Mouse (Mus musculus): ENCODE results near the gene Gm20388. TPM values are rescaled to one million over a fixed set of nuclear protein-coding genes. Genes with fewer than 3 reads are reported as not detected.
A peak's percentile ranks its signal among the peaks of the same experiment; 100 is the strongest.

Gene Gm20388
- polyA plus RNA-seq, 1 experiment from 2014 or later: not detected

- no peaks in the 10 kb centered on the region for H3K4me1 ChIP-seq (replicated peaks; ENCODE audit: control insufficient read depth, insufficient read depth, low read length)
- WGBS: 81% methylated on average over 5 of the region's 5 CpGs
- H3K9ac ChIP-seq (ENCODE audit: low read length): no peak overlapping the region
- H3K4me3 ChIP-seq (ENCODE audit: low read length): no peak overlapping the region
- H3K27ac ChIP-seq (ENCODE audit: low read length): no peak overlapping the region
- no peak for ATAC-seq (ENCODE audit: low read depth)
- no peaks in the 10 kb centered on the region for H3K27me3 ChIP-seq (ENCODE audit: control insufficient read depth, insufficient read depth, low read depth, low read length)
- no peak overlapping the region for H3K4me2 ChIP-seq (ENCODE audit: low read depth, low read length)
- H3K9me3 ChIP-seq (ENCODE audit: control insufficient read depth, low read length): no peaks in the 10 kb centered on the region
- H3K36me3 ChIP-seq (ENCODE audit: control insufficient read depth, insufficient read depth, low read length): peaks cover 24% of the 10 kb centered on the region
Observed at GRCm38 (mm10) chr8:122004131-122004530, 2093.5 kb downstream of the Gm20388 start.

GRCm38 (mm10) chr8:122005422-122006204, 2095.0 kb downstream of the Gm20388 start:
- 91% methylated on average over 25 of the region's 25 CpGs for WGBS
- H3K4me3 ChIP-seq (ENCODE audit: low read length): no peak overlapping the region
- peaks cover 24% of the 10 kb centered on the region for H3K36me3 ChIP-seq (ENCODE audit: control insufficient read depth, insufficient read depth, low read length)
- no peak overlapping the region for H3K9ac ChIP-seq (ENCODE audit: low read length)
- ATAC-seq (ENCODE audit: low read depth): no peak
- no peaks in the 10 kb centered on the region for H3K4me1 ChIP-seq (replicated peaks; ENCODE audit: control insufficient read depth, insufficient read depth, low read length)
- H3K27ac ChIP-seq (ENCODE audit: low read length): no peak overlapping the region
- no peaks in the 10 kb centered on the region for H3K9me3 ChIP-seq (ENCODE audit: control insufficient read depth, low read length)
- H3K4me2 ChIP-seq (ENCODE audit: low read depth, low read length): no peak overlapping the region
- H3K27me3 ChIP-seq (ENCODE audit: control insufficient read depth, insufficient read depth, low read depth, low read length): no peaks in the 10 kb centered on the region

GRCm38 (mm10) chr8:122006688-122007484, 2096.2 kb downstream of the Gm20388 start:
- Histone ChIP-seq H3K36me3 (ENCODE audit: control insufficient read depth, insufficient read depth, low read length) (peaks cover 18% of the 10 kb centered on the region), H3K9me3 (ENCODE audit: control insufficient read depth, low read length) (no peaks in the 10 kb centered on the region)

GRCm38 (mm10) chr8:122008395-122008794, 2097.8 kb downstream of the Gm20388 start:
- H3K4me1 ChIP-seq (replicated peaks; ENCODE audit: control insufficient read depth, insufficient read depth, low read length): no peaks in the 10 kb centered on the region
- H3K27me3 ChIP-seq (ENCODE audit: control insufficient read depth, insufficient read depth, low read depth, low read length): no peaks in the 10 kb centered on the region
- no peak overlapping the region for H3K9ac ChIP-seq (ENCODE audit: low read length)
- no peak overlapping the region for H3K4me2 ChIP-seq (ENCODE audit: low read depth, low read length)
- H3K27ac ChIP-seq (ENCODE audit: low read length): no peak overlapping the region
- H3K9me3 ChIP-seq (ENCODE audit: control insufficient read depth, low read length): no peaks in the 10 kb centered on the region
- no peak for ATAC-seq (ENCODE audit: low read depth)
- no peak overlapping the region for H3K4me3 ChIP-seq (ENCODE audit: low read length)
- 88% methylated on average over 5 of the region's 5 CpGs for WGBS
- peaks cover 10% of the 10 kb centered on the region for H3K36me3 ChIP-seq (ENCODE audit: control insufficient read depth, insufficient read depth, low read length)

More at GRCm38 (mm10) chr8:122006688-122007484, 2096.2 kb downstream of the Gm20388 start:
- Histone ChIP-seq H3K4me3 (ENCODE audit: low read length) (no peak overlapping the region), H3K9ac (ENCODE audit: low read length) (no peak overlapping the region), H3K27ac (ENCODE audit: low read length) (no peak overlapping the region), H3K4me2 (ENCODE audit: low read depth, low read length) (no peak overlapping the region), H3K27me3 (ENCODE audit: control insufficient read depth, insufficient read depth, low read depth, low read length) (no peaks in the 10 kb centered on the region), H3K4me1 (replicated peaks; ENCODE audit: control insufficient read depth, insufficient read depth, low read length) (no peaks in the 10 kb centered on the region)
- ATAC-seq (ENCODE audit: low read depth): no peak
- whole genome bisulfite sequencing: 85% methylated on average over 13 of the region's 13 CpGs

GRCm38 (mm10) chr8:122010638-122011037, 2100.0 kb downstream of the Gm20388 start:
- H3K27me3 ChIP-seq (ENCODE audit: control insufficient read depth, insufficient read depth, low read depth, low read length): no peaks in the 10 kb centered on the region
- H3K4me2 ChIP-seq (ENCODE audit: low read depth, low read length): no peak overlapping the region
- H3K9ac ChIP-seq (ENCODE audit: low read length): no peak overlapping the region
- no peak overlapping the region for H3K4me3 ChIP-seq (ENCODE audit: low read length)
- WGBS: 79% methylated on average over 5 of the region's 5 CpGs
- H3K9me3 ChIP-seq (ENCODE audit: control insufficient read depth, low read length): no peaks in the 10 kb centered on the region
- no peak for ATAC-seq (ENCODE audit: low read depth)
- peaks cover 10% of the 10 kb centered on the region for H3K36me3 ChIP-seq (ENCODE audit: control insufficient read depth, insufficient read depth, low read length)
- no peaks in the 10 kb centered on the region for H3K4me1 ChIP-seq (replicated peaks; ENCODE audit: control insufficient read depth, insufficient read depth, low read length)
- H3K27ac ChIP-seq (ENCODE audit: low read length): no peak overlapping the region

GRCm38 (mm10) chr8:122011066-122011588, 2100.5 kb downstream of the Gm20388 start:
- H3K4me3 ChIP-seq (ENCODE audit: low read length): no peak overlapping the region
- H3K27ac ChIP-seq (ENCODE audit: low read length): no peak overlapping the region
- no peaks in the 10 kb centered on the region for H3K27me3 ChIP-seq (ENCODE audit: control insufficient read depth, insufficient read depth, low read depth, low read length)
- H3K4me2 ChIP-seq (ENCODE audit: low read depth, low read length): no peak overlapping the region
- H3K9me3 ChIP-seq (ENCODE audit: control insufficient read depth, low read length): no peaks in the 10 kb centered on the region
- no peak overlapping the region for H3K9ac ChIP-seq (ENCODE audit: low read length)
- H3K4me1 ChIP-seq (replicated peaks; ENCODE audit: control insufficient read depth, insufficient read depth, low read length): no peaks in the 10 kb centered on the region
- H3K36me3 ChIP-seq (ENCODE audit: control insufficient read depth, insufficient read depth, low read length): peaks cover 10% of the 10 kb centered on the region
- 62% methylated on average over 7 of the region's 7 CpGs for WGBS
- ATAC-seq (ENCODE audit: low read depth): no peak

GRCm38 (mm10) chr8:122014606-122015005, 2104.0 kb downstream of the Gm20388 start:
- peaks cover 9% of the 10 kb centered on the region for H3K4me1 ChIP-seq (replicated peaks; ENCODE audit: control insufficient read depth, insufficient read depth, low read length)
- H3K36me3 ChIP-seq (ENCODE audit: control insufficient read depth, insufficient read depth, low read length): peaks cover 4% of the 10 kb centered on the region
- H3K27me3 ChIP-seq (ENCODE audit: control insufficient read depth, insufficient read depth, low read depth, low read length): no peaks in the 10 kb centered on the region
- H3K4me2 ChIP-seq (ENCODE audit: low read depth, low read length): no peak overlapping the region
- H3K9ac ChIP-seq (ENCODE audit: low read length): no peak overlapping the region
- no peaks in the 10 kb centered on the region for H3K9me3 ChIP-seq (ENCODE audit: control insufficient read depth, low read length)
- no peak overlapping the region for H3K27ac ChIP-seq (ENCODE audit: low read length)
- no peak for ATAC-seq (ENCODE audit: low read depth)
- no peak overlapping the region for H3K4me3 ChIP-seq (ENCODE audit: low read length)
- WGBS: 81% methylated on average over 3 of the region's 3 CpGs

- no peaks in the 10 kb centered on the region for H3K9me3 ChIP-seq (ENCODE audit: control insufficient read depth, low read length)
- ATAC-seq (ENCODE audit: low read depth): peak; percentile 85
- H3K4me2 ChIP-seq (ENCODE audit: low read depth, low read length): no peak overlapping the region
- WGBS: 51% methylated on average over 22 of the region's 22 CpGs
- H3K9ac ChIP-seq (ENCODE audit: low read length): no peak overlapping the region
- no peak overlapping the region for H3K4me3 ChIP-seq (ENCODE audit: low read length)
- H3K27ac ChIP-seq (ENCODE audit: low read length): peak overlapping the region; percentile 55
- H3K27me3 ChIP-seq (ENCODE audit: control insufficient read depth, insufficient read depth, low read depth, low read length): no peaks in the 10 kb centered on the region
- H3K4me1 ChIP-seq (replicated peaks; ENCODE audit: control insufficient read depth, insufficient read depth, low read length): peaks cover 19% of the 10 kb centered on the region
- peaks cover 10% of the 10 kb centered on the region for H3K36me3 ChIP-seq (ENCODE audit: control insufficient read depth, insufficient read depth, low read length)
Observed at GRCm38 (mm10) chr8:122018046-122018831, 2107.6 kb downstream of the Gm20388 start.
